Mouse (Mus musculus) thymus, adult 2 months (tissue): Measurements from ENCODE around the gene Brip1.

ENCODE experiments used
- CTCF ChIP-seq: fragments of 200-500 bp; IDR thresholded peaks from 2 replicates; pipeline ENCODE4 v1.5.1; 2012; ENCODE audit warnings: mild to moderate bottlenecking, control low read depth, low read length, moderate library complexity, borderline replicate concordance; ENCODE audit not compliant: control insufficient read depth, poor library complexity, insufficient read depth; ENCODE audit errors: extremely low read depth
- POLR2A ChIP-seq: fragments of 200-500 bp; IDR thresholded peaks from 2 replicates; pipeline ENCODE4 v1.6.1; 2012; ENCODE audit warnings: mild to moderate bottlenecking, low read length, control low read depth, moderate library complexity; ENCODE audit not compliant: control insufficient read depth, poor library complexity, insufficient read depth; ENCODE audit errors: extremely low read depth

DNA sequence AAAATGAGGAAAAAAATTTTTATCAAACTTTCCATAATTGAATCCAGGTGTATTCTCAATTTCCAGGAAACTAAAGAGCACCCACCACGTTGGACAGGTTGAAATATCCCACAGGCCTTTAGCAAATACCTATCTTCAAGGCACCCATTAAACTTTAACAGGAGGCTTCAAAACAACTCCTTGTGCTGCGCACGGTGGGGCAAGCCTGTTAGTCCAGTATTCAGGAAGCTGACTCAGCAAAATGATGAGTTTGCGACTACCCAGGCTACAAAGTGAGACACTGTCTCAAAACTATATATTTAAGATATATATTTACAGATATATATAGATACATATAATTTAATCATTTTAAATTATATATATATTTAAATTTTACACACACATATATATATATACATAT is 31.5 kb upstream of the Brip1 start:
- TF ChIP-seq CTCF (no peak), POLR2A (no peak)
